Mouse (Mus musculus): ENCODE results near the gene Tspan4. TPM values are rescaled to one million over a fixed set of nuclear protein-coding genes. Genes with fewer than 3 reads are reported as not detected.

The Tspan4 gene
- polyA plus RNA-seq, 1 experiment from 2014 or later, result 76.7 TPM

DNA sequence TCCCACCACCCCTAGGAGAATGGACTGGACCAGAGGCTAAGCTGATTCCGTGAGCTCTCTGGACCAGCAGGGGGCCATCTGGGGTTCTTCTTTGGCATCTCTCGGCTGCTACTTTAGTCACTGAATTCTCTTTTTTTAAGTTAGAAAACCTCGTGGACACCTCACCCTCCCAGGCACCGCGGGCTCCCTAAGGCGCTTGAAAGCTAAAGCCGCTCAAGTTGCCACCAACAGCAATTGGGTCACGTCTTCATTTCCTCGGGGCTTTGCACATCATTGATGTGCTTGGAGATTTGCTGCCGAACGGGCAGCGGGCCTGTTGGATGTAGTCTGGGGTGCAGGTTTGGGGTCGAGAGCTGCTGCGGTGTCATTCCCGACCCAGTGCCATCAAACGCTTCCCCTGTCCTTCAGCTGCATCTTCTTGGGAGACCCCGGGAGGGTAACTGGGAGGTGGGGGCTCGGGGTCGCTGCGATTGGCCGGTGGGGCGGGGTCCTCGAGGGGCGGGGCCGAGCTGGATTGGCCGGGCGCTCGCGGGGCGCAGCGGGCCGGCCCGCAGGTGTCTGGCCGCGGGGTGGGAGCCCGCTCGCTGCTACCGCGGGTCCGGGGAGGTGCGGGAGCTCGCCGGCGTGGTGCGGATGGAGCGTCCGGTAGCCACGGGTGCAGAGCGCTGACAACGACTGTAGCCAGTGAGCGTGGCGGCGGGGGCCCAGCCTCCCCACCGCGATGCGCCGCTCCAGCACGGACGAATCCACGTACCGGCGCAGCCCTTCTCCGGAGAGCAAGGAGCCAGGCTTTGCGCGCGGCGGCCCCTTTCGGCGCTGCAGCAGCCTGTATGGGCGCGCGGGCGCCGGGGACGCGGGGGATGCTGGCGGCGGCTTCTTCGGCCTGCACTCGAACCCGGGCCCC is 6.7 kb downstream of the Tspan4 start:
- H3K4me2 ChIP-seq (replicated peaks; ENCODE audit: low read depth, low read length), result peak overlapping the region; percentile 89
- H3K27me3 ChIP-seq (ENCODE audit: control insufficient read depth, insufficient read depth, low read length), result 0 out of 2 replicates have a peak, but pooled peaks cover 3% of the 10 kb centered on the region
- no peaks in the 10 kb centered on the region for H3K9me3 ChIP-seq (ENCODE audit: control insufficient read depth, low read depth, low read length)
- no peak for ATAC-seq (ENCODE audit: insufficient number of reproducible peaks, insufficient read depth, low FRiP score, low read depth)
- H3K27ac ChIP-seq (ENCODE audit: low read length), result no peak overlapping the region
- peaks cover 26% of the 10 kb centered on the region for H3K4me1 ChIP-seq (ENCODE audit: control insufficient read depth, insufficient read depth, low read length)
- WGBS, result 1% methylated on average over 80 of the region's 81 CpGs
- H3K9ac ChIP-seq (replicated peaks; ENCODE audit: low read depth, low read length), result peak overlapping the region; percentile 25; the same call in 1 of the 2 replicates
- H3K4me3 ChIP-seq (ENCODE audit: low read depth, low read length), result peak overlapping the region; percentile 40
- H3K36me3 ChIP-seq (ENCODE audit: control insufficient read depth, insufficient read depth, low read length), result no peaks in the 10 kb centered on the region

DNA sequence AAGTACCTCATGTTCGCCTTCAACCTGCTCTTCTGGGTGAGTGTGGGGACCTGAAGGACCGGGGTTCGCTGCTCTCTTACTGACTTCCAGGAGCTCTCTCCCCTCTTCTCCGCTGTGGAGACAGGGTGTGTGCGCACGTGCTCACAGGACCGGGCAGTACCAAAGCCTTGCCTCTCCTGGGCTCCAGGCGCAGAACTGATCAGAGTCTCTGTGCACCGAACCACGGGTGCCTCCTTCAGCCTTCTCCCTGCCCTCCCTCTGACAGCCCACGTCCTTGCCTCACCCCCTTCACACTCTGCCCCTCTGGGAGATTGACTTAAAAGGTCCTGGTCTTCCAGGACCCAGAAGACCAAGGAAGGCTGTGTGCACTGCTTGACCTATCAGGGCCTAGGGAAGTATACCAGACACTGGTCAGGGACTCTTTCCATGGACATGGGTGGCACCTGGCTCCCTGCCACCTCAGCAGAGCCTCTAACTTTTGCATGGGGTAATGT is 7.5 kb downstream of the Tspan4 start:
- H3K9ac ChIP-seq (replicated peaks; ENCODE audit: low read depth, low read length), result peak overlapping the region; percentile 25; the same call in 1 of the 2 replicates
- 0 out of 2 replicates have a peak, but pooled peaks cover 3% of the 10 kb centered on the region for H3K27me3 ChIP-seq (ENCODE audit: control insufficient read depth, insufficient read depth, low read length)
- H3K36me3 ChIP-seq (ENCODE audit: control insufficient read depth, insufficient read depth, low read length), result no peaks in the 10 kb centered on the region
- H3K4me1 ChIP-seq (ENCODE audit: control insufficient read depth, insufficient read depth, low read length), result peaks cover 18% of the 10 kb centered on the region
- H3K4me3 ChIP-seq (ENCODE audit: low read depth, low read length), result peak overlapping the region; percentile 40
- no peaks in the 10 kb centered on the region for H3K9me3 ChIP-seq (ENCODE audit: control insufficient read depth, low read depth, low read length)
- no peak for ATAC-seq (ENCODE audit: insufficient number of reproducible peaks, insufficient read depth, low FRiP score, low read depth)
- WGBS, result 15% methylated on average over 11 of the region's 11 CpGs
- H3K4me2 ChIP-seq (replicated peaks; ENCODE audit: low read depth, low read length), result peak overlapping the region; percentile 89
- H3K27ac ChIP-seq (ENCODE audit: low read length), result no peak overlapping the region

DNA sequence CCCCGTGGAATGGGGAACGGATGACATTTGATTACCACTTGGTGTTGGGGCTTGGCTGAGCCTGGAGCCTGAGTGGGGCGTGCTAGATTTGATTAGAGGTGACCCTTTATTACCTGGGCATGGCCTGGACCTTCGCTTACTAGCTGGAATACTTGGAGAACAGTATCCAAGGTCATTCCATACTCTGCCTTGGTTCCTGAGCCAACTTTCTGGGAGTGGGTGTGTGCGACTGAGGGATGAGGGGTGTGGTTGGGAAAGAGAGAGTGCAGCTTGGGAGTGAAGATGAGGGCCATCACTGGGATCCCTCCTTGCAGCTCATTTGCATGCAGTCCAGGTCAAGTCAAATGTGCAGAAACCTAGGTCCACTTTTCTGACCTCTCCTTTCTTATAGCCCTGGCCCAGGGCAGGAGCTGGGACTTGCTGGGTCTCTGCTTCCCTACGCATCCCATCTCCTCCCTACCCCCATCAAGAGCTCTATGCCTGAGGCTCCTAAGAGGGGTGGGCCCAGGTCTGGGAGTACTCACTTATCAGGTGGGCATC is 8.1 kb downstream of the Tspan4 start:
- no peak overlapping the region for H3K4me3 ChIP-seq (ENCODE audit: low read depth, low read length)
- no peak overlapping the region for H3K4me2 ChIP-seq (replicated peaks; ENCODE audit: low read depth, low read length)
- 0 out of 2 replicates have a peak, but pooled peaks cover 3% of the 10 kb centered on the region for H3K27me3 ChIP-seq (ENCODE audit: control insufficient read depth, insufficient read depth, low read length)
- 66% methylated on average over 6 of the region's 6 CpGs for WGBS
- no peaks in the 10 kb centered on the region for H3K9me3 ChIP-seq (ENCODE audit: control insufficient read depth, low read depth, low read length)
- H3K27ac ChIP-seq (ENCODE audit: low read length), result no peak overlapping the region
- peaks cover 12% of the 10 kb centered on the region for H3K4me1 ChIP-seq (ENCODE audit: control insufficient read depth, insufficient read depth, low read length)
- no peaks in the 10 kb centered on the region for H3K36me3 ChIP-seq (ENCODE audit: control insufficient read depth, insufficient read depth, low read length)
- no peak for ATAC-seq (ENCODE audit: insufficient number of reproducible peaks, insufficient read depth, low FRiP score, low read depth)
- H3K9ac ChIP-seq (replicated peaks; ENCODE audit: low read depth, low read length), result no peak overlapping the region

DNA sequence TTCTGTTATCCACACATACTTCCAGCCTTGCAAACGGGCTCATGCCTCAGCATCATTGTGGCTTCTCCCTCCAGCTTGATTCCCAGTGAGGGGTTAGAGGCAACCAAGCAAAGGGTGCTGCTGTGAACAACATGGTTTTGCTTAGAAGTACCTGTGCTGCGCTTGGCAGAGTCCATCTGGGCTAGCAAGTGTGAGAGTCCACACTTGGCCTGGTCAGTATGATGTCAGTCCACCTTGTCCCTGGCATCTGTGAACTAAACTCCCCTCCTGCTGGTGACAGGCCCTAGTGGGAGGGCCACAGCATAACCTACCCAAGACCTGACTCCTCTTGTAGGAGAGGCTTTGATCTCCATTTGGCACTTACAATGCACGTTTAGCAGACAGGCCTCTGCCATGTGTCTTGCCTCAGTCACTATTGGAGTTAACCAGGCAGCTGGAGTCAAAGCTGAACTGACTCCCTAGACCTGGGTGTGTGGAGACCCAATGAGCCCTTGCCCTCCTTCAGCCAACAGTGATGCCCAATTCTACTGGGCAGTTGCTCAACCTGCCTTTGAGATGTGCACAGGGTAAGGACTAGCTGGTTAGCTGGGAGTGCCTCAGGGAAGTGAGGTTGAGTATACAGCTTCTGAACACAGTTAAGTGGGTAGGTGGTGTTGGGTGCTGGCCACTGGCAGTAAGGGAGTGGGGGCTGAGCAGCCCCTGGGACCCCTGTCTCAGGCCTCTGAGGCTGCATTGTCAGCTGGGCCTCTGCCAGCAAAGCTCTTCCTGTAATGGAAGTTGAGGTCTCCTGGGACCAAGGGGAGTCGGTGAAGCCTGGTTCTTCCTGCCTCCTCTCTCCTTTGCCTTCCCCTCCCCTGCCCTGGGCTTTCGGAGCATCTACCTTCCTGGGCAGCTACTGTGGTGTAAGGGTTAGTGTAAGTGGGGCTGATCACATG is 9.4 kb downstream of the Tspan4 start:
- H3K9ac ChIP-seq (replicated peaks; ENCODE audit: low read depth, low read length), result no peak overlapping the region
- WGBS, result 64% methylated on average over 5 of the region's 5 CpGs

DNA sequence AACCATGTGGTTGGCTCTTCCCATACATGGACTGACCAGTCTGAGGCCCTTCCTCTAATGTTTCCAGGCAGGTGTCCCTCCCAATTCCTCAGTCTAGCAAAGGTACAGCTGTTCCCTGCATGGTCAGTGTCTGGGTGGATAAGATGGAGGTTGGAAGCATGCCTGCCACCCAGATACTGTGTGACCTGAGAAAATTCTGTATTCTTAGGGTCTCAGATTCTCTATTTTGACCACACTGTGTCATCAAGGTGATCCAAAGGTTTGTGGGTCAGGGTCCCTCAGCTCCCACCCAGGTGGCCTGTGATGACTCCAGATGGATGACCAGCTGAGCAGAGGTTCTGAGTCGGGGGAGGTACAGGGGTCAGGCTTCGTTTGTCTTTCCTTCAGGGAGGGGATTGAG is 10.1 kb downstream of the Tspan4 start:
- H3K4me1 ChIP-seq (ENCODE audit: control insufficient read depth, insufficient read depth, low read length), result peaks cover 8% of the 10 kb centered on the region
- ATAC-seq (ENCODE audit: insufficient number of reproducible peaks, insufficient read depth, low FRiP score, low read depth), result no peak
- WGBS, result 62% methylated on average over 2 of the region's 2 CpGs

More for the DNA sequence above, 9.4 kb downstream of the Tspan4 start:
- Histone ChIP-seq H3K4me2 (replicated peaks; ENCODE audit: low read depth, low read length) (no peak overlapping the region), H3K27ac (ENCODE audit: low read length) (no peak overlapping the region), H3K36me3 (ENCODE audit: control insufficient read depth, insufficient read depth, low read length) (no peaks in the 10 kb centered on the region), H3K27me3 (ENCODE audit: control insufficient read depth, insufficient read depth, low read length) (0 out of 2 replicates have a peak, but pooled peaks cover 3% of the 10 kb centered on the region), H3K9me3 (ENCODE audit: control insufficient read depth, low read depth, low read length) (no peaks in the 10 kb centered on the region), H3K4me3 (ENCODE audit: low read depth, low read length) (no peak overlapping the region), H3K4me1 (ENCODE audit: control insufficient read depth, insufficient read depth, low read length) (peaks cover 8% of the 10 kb centered on the region)
- ATAC-seq (ENCODE audit: insufficient number of reproducible peaks, insufficient read depth, low FRiP score, low read depth), result no peak

DNA sequence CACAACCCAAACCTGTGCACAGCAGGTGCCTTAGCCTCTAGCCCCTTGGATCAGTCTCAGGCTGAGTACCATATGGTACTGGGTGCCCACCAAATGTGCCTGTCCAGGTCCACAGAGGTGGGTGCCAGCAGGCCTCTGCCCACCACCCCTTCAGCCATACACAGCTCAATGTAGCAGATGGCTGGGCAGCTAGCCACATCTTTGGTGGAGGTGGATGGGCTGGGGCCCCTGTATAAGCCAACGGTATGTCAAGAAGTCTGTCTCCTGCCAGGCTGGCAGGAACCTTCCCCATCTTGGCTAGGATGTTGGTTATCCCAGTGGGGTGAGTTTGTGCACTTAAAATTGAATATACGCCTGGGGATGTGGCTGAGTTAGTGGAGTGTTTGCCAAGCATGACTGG is 10.6 kb downstream of the Tspan4 start:
- no peak overlapping the region for H3K9ac ChIP-seq (replicated peaks; ENCODE audit: low read depth, low read length)
- no peaks in the 10 kb centered on the region for H3K9me3 ChIP-seq (ENCODE audit: control insufficient read depth, low read depth, low read length)
- H3K4me1 ChIP-seq (ENCODE audit: control insufficient read depth, insufficient read depth, low read length), result peaks cover 8% of the 10 kb centered on the region
- ATAC-seq (ENCODE audit: insufficient number of reproducible peaks, insufficient read depth, low FRiP score, low read depth), result no peak
- H3K27ac ChIP-seq (ENCODE audit: low read length), result no peak overlapping the region
- H3K4me2 ChIP-seq (replicated peaks; ENCODE audit: low read depth, low read length), result no peak overlapping the region
- 0 out of 2 replicates have a peak, but pooled peaks cover 1% of the 10 kb centered on the region for H3K36me3 ChIP-seq (ENCODE audit: control insufficient read depth, insufficient read depth, low read length)
- 0 out of 2 replicates have a peak, but pooled peaks cover 3% of the 10 kb centered on the region for H3K27me3 ChIP-seq (ENCODE audit: control insufficient read depth, insufficient read depth, low read length)
- H3K4me3 ChIP-seq (ENCODE audit: low read depth, low read length), result no peak overlapping the region
- WGBS, result 85% methylated on average over 2 of the region's 2 CpGs

More for the DNA sequence above, 10.1 kb downstream of the Tspan4 start:
- Histone ChIP-seq H3K27ac (ENCODE audit: low read length) (no peak overlapping the region), H3K4me2 (replicated peaks; ENCODE audit: low read depth, low read length) (no peak overlapping the region), H3K9me3 (ENCODE audit: control insufficient read depth, low read depth, low read length) (no peaks in the 10 kb centered on the region), H3K9ac (replicated peaks; ENCODE audit: low read depth, low read length) (no peak overlapping the region), H3K27me3 (ENCODE audit: control insufficient read depth, insufficient read depth, low read length) (0 out of 2 replicates have a peak, but pooled peaks cover 3% of the 10 kb centered on the region), H3K36me3 (ENCODE audit: control insufficient read depth, insufficient read depth, low read length) (no peaks in the 10 kb centered on the region), H3K4me3 (ENCODE audit: low read depth, low read length) (no peak overlapping the region)

DNA sequence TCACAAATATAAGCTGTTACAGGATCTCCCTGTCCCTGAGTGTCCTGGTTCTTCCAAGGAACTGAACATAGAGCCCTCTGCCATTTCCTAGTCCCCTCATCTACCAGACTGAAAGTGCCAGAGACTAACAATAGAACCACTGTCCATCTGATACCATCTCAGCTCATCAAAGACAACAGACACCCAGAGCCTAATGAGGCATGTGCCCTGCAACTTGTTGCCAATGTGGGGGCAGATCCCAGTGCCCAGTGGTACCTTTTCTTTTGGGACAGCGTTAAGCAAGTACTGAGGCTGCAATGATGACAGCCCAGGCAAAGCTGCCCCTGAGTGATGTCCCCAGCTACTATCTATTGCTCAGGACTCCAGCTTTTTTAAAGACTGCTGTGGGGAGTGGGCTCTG is 11.2 kb downstream of the Tspan4 start:
- no peak for ATAC-seq (ENCODE audit: insufficient number of reproducible peaks, insufficient read depth, low FRiP score, low read depth)
- H3K36me3 ChIP-seq (ENCODE audit: control insufficient read depth, insufficient read depth, low read length), result 0 out of 2 replicates have a peak, but pooled peaks cover 4% of the 10 kb centered on the region
- no peaks in the 10 kb centered on the region for H3K9me3 ChIP-seq (ENCODE audit: control insufficient read depth, low read depth, low read length)
- 96% methylated on average over 1 of the region's 1 CpGs for WGBS
- 0 out of 2 replicates have a peak, but pooled peaks cover 3% of the 10 kb centered on the region for H3K27me3 ChIP-seq (ENCODE audit: control insufficient read depth, insufficient read depth, low read length)
- H3K9ac ChIP-seq (replicated peaks; ENCODE audit: low read depth, low read length), result no peak overlapping the region
- H3K4me3 ChIP-seq (ENCODE audit: low read depth, low read length), result no peak overlapping the region
- no peak overlapping the region for H3K27ac ChIP-seq (ENCODE audit: low read length)
- no peak overlapping the region for H3K4me2 ChIP-seq (replicated peaks; ENCODE audit: low read depth, low read length)
- peaks cover 8% of the 10 kb centered on the region for H3K4me1 ChIP-seq (ENCODE audit: control insufficient read depth, insufficient read depth, low read length)
